Mouse (Mus musculus) forebrain, postnatal 0 days (tissue): Measurements from ENCODE around the gene 2610528J11Rik. TPM values are rescaled to one million over a fixed set of nuclear protein-coding genes. Genes with fewer than 3 reads are reported as not detected.
"Not testable (repeated sequence)": the region's sequence is repeated elsewhere in the genome, so short reads cannot be mapped to it uniquely, and the experiment has no call there.

Experiments
- ATAC-seq: fragments of 200-750 bp; cut with Nextera tagmentation; 2 replicates; pipeline ENCODE4 v1.8.0; 2017; ENCODE audit warnings: mild to moderate bottlenecking, moderate library complexity
- DNase-seq: peaks from one replicate; pipeline ENCODE4 v3.0.0-alpha.2; 2015
- H3K27ac ChIP-seq: fragments of 300-500 bp; sonication (generic); 2 replicates; pipeline ENCODE4 v1.5.1; 2014; ENCODE audit warnings: low read depth, mild to moderate bottlenecking, antibody characterized with exemption, low read length, moderate library complexity, mixed read lengths
- H3K27me3 ChIP-seq: fragments of 300-500 bp; sonication (generic); 2 replicates; pipeline ENCODE4 v1.6.1; 2014; ENCODE audit warnings: mild to moderate bottlenecking, low read length, mixed read lengths; ENCODE audit not compliant: insufficient read depth
- H3K36me3 ChIP-seq: fragments of 300-500 bp; sonication (generic); 2 replicates; pipeline ENCODE4 v1.6.1; 2014; ENCODE audit warnings: mild to moderate bottlenecking, moderate library complexity; ENCODE audit not compliant: insufficient read depth
- H3K4me1 ChIP-seq: fragments of 300-500 bp; sonication (generic); 2 replicates; pipeline ENCODE4 v1.6.1; 2014; ENCODE audit warnings: antibody characterized with exemption; ENCODE audit not compliant: insufficient read depth
- H3K4me2 ChIP-seq: fragments of 300-500 bp; sonication (generic); 2 replicates; pipeline ENCODE4 v1.6.1; 2014; ENCODE audit warnings: low read depth, mild to moderate bottlenecking, moderate library complexity
- H3K4me3 ChIP-seq: fragments of 300-500 bp; sonication (generic); 2 replicates; pipeline ENCODE4 v1.5.1; 2014; ENCODE audit warnings: low read depth, low read length, mixed read lengths
- H3K9ac ChIP-seq: fragments of 300-500 bp; sonication (generic); 2 replicates; pipeline ENCODE4 v1.6.1; 2014; ENCODE audit warnings: mild to moderate bottlenecking
- H3K9me3 ChIP-seq: fragments of 300-500 bp; sonication (generic); 2 replicates; pipeline ENCODE4 v1.6.1; 2016; ENCODE audit warnings: low read length
- CTCF ChIP-seq: sonication (generic); IDR thresholded peaks from 2 replicates; pipeline ENCODE4 v1.5.1; 2016; ENCODE audit warnings: antibody characterized with exemption, control low read depth, low read depth
- whole genome bisulfite sequencing: fragments of 180-500 bp; shearing (Covaris S2); extraction: QIAGEN DNeasy Blood & Tissue Kit; methylation state at CpG from one replicate; pipeline ENCODE4 v1.1.7; 2014; 5-methylcytosine and 5-hydroxymethylcytosine counted together
- polyA plus RNA-seq: library from polyadenylated mRNA; unstranded; fragments of >200 nt; fragmentation: Nextera tagmentation; extraction: Ambion mirVana; gene quantifications from 2 replicates; pipeline ENCODE4 v1.2.1, GENCODE M21; 2015
- total RNA-seq: library from RNA; depleted of rRNA; stranded (reverse); fragments of >200 nt; gene quantifications from 2 replicates; pipeline ENCODE4 v1.2.3, GENCODE M21; 2014; rRNA removed

Gene 2610528J11Rik
- total RNA-seq (not detected in 2 replicates), polyA plus RNA-seq (not detected in 2 replicates)

GRCm38 (mm10) chr4:118526408-118527334 lies at the start of gene 2610528J11Rik:
TSS of gene 2610528J11Rik (plus strand) at chr4:118526999.
- TF ChIP-seq CTCF: no peak
- H3K27ac ChIP-seq: no peak within 1 kb of the TSS
- no peaks in the 10 kb centered on the region for H3K9me3 ChIP-seq
- no peak within 1 kb of the TSS for H3K4me3 ChIP-seq
- H3K4me1 ChIP-seq: no peaks in the 10 kb centered on the region
- DNase-seq: no peak
- no peak for ATAC-seq
- H3K4me2 ChIP-seq: no peak within 1 kb of the TSS
- 31% methylated on average over 17 of the region's 17 CpGs for WGBS
- H3K27me3 ChIP-seq: no peaks in the 10 kb centered on the region
- H3K36me3 ChIP-seq: no peaks in the 10 kb centered on the region
- H3K9ac ChIP-seq: no peak within 1 kb of the TSS

GRCm38 (mm10) chr4:118489717-118490132 lies 37.1 kb upstream of the 2610528J11Rik start, which contains the start of gene Tie1:
TSS of gene Tie1 (minus strand) at chr4:118490061.
- Histone ChIP-seq H3K4me2 (no peak within 1 kb of the TSS), H3K27me3 (no peaks in the 10 kb centered on the region), H3K9me3 (no peaks in the 10 kb centered on the region), H3K4me1 (no peaks in the 10 kb centered on the region), H3K4me3 (no peak within 1 kb of the TSS), H3K36me3 (no peaks in the 10 kb centered on the region), H3K9ac (no peak within 1 kb of the TSS), H3K27ac (no peak within 1 kb of the TSS)
- TF ChIP-seq CTCF: no peak
- DNase-seq (no peak), ATAC-seq (no peak)
- 90% methylated on average over 8 of the region's 8 CpGs for WGBS

GRCm38 (mm10) chr4:118490461-118490860 lies 36.3 kb upstream of the 2610528J11Rik start:
- Histone ChIP-seq H3K9me3 (no peaks in the 10 kb centered on the region), H3K9ac (no peak overlapping the region), H3K36me3 (no peaks in the 10 kb centered on the region), H3K27ac (no peak overlapping the region), H3K4me2 (no peak overlapping the region), H3K4me1 (no peaks in the 10 kb centered on the region), H3K4me3 (no peak overlapping the region), H3K27me3 (no peaks in the 10 kb centered on the region)
- WGBS: 90% methylated on average over 10 of the region's 10 CpGs
- no peak for TF ChIP-seq CTCF
- ATAC-seq (no peak), DNase-seq (no peak)

- WGBS: 67% methylated on average over 6 of the region's 6 CpGs
- DNase-seq (no peak), ATAC-seq (no peak)
- Histone ChIP-seq H3K4me2 (no peak overlapping the region), H3K4me3 (no peak overlapping the region), H3K27ac (no peak overlapping the region), H3K36me3 (no peaks in the 10 kb centered on the region), H3K9ac (no peak overlapping the region), H3K27me3 (no peaks in the 10 kb centered on the region), H3K9me3 (no peaks in the 10 kb centered on the region), H3K4me1 (no peaks in the 10 kb centered on the region)
- no peak for TF ChIP-seq CTCF
These were observed 26.6 kb upstream of the 2610528J11Rik start for GRCm38 (mm10) chr4:118500171-118500724.

GRCm38 (mm10) chr4:118500792-118501191 lies 26.0 kb upstream of the 2610528J11Rik start:
- DNase-seq (no peak), ATAC-seq (no peak)
- no peak overlapping the region for H3K4me2 ChIP-seq
- no peaks in the 10 kb centered on the region for H3K27me3 ChIP-seq
- no peak overlapping the region for H3K4me3 ChIP-seq
- no peak overlapping the region for H3K9ac ChIP-seq
- H3K27ac ChIP-seq: no peak overlapping the region
- H3K4me1 ChIP-seq: no peaks in the 10 kb centered on the region
- H3K36me3 ChIP-seq: no peaks in the 10 kb centered on the region
- 72% methylated on average over 9 of the region's 9 CpGs for WGBS
- H3K9me3 ChIP-seq: no peaks in the 10 kb centered on the region
- no peak for TF ChIP-seq CTCF

GRCm38 (mm10) chr4:118505551-118505950 lies 21.2 kb upstream of the 2610528J11Rik start:
- Histone ChIP-seq H3K9me3 (no peaks in the 10 kb centered on the region), H3K9ac (no peak overlapping the region), H3K4me2 (no peak overlapping the region), H3K4me3 (no peak overlapping the region), H3K4me1 (no peaks in the 10 kb centered on the region), H3K27ac (no peak overlapping the region), H3K27me3 (no peaks in the 10 kb centered on the region), H3K36me3 (no peaks in the 10 kb centered on the region)
- no peak for DNase-seq
- no peak for ATAC-seq
- 76% methylated on average over 3 of the region's 3 CpGs for WGBS
- no peak for TF ChIP-seq CTCF

GRCm38 (mm10) chr4:118507171-118507570 lies 19.6 kb upstream of the 2610528J11Rik start:
- not testable (repeated sequence) for H3K27me3 ChIP-seq, H3K9ac ChIP-seq, DNase-seq, H3K4me2 ChIP-seq, H3K9me3 ChIP-seq, H3K4me1 ChIP-seq, ATAC-seq, H3K27ac ChIP-seq, H3K36me3 ChIP-seq, H3K4me3 ChIP-seq
- 87% methylated on average over 1 of the region's 1 CpGs for WGBS
